Mouse (Mus musculus) lung, adult 10 weeks (tissue): Measurements from ENCODE around the gene Hyal4. TPM values are rescaled to one million over a fixed set of nuclear protein-coding genes. Genes with fewer than 3 reads are reported as not detected.

Source experiments
- polyA plus RNA-seq: library from polyadenylated mRNA; stranded (reverse); fragments of 350-450 nt; fragmentation: Illumina TruSeq; extraction: RNeasy Lipid Tissue Mini Kit (QIAGEN cat#74804); gene quantifications from one replicate; pipeline ENCODE4 v1.2.3, GENCODE M21; 2014; ENCODE audit warnings: low read depth, low replicate concordance; ENCODE audit not compliant: insufficient read depth

Hyal4 gene
- not detected for polyA plus RNA-seq

GRCm38 (mm10) chr6:24748029-24748428 lies at the start of gene Hyal4:
Hyal4 (plus strand) TSS chr6:24748329.

DNA sequence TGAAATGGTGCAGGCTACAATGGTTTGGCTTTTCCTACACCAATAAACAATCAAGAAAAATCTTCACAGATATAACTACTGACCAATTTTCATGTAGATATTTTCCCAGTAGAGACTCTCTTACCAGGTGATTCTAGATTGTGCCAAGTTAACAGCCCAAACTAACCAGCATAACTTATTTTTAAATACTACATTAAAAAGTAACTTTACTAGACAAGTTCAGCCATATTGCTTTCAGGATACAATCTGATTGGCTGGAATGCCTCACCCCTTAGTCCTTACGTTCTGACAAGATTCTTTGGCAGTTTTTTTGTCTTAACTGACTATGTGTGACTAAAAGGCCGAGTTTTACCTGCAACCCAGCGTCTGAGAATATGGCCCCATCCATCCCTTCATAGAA lies 15.2 kb upstream of the Hyal4 start, which contains the start of gene Hyal6:
Gene Hyal6 (plus strand): TSS at position 301 of the 400 bp plus-strand sequence.

GRCm38 (mm10) chr6:24790888-24791287 lies 42.8 kb downstream of the Hyal4 start, which contains the start of gene Spam1:
Spam1 (plus strand) TSS chr6:24791188.

Other genes with a start within 250 kb of the Hyal4 start
- 1.6 TPM for gene Iqub, start 233.3 kb upstream of the Hyal4 start, polyA plus RNA-seq
- 169 TPM for gene Ndufa5, start 220.3 kb upstream of the Hyal4 start, polyA plus RNA-seq
- gene Asb15, start 220.2 kb upstream of the Hyal4 start, polyA plus RNA-seq, result 0.10 TPM
- 4.3 TPM for gene Lmod2, start 150.6 kb upstream of the Hyal4 start, polyA plus RNA-seq
- 16.9 TPM for gene Wasl, start 83.3 kb upstream of the Hyal4 start, polyA plus RNA-seq
- not detected for gene Hyal6, start 15.1 kb upstream of the Hyal4 start, polyA plus RNA-seq
- not detected for gene Spam1, start 42.9 kb downstream of the Hyal4 start, polyA plus RNA-seq
- not detected for gene Hyal5, start 109.7 kb downstream of the Hyal4 start, polyA plus RNA-seq
- 0.06 TPM for gene Tmem229a, start 208.0 kb downstream of the Hyal4 start, polyA plus RNA-seq